Comparison of ENCODE assay signal across 8 mouse cellular contexts in genomic region chr1:155083271-155084265, GRCm38 (mm10). TPM values are rescaled to one million over a fixed set of nuclear protein-coding genes. Genes with fewer than 3 reads are reported as not detected.
DNase-seq lines count a peak whose midpoint lies in the region; ATAC-seq and TF ChIP-seq lines count a peak whose summit lies in the region.

No protein-coding gene starts in this region.

- H3K27me3 ChIP-seq in CH12.LX (replicated peaks), result no peaks in the 10 kb centered on the region
- no peaks in the 10 kb centered on the region for H3K27me3 ChIP-seq in forebrain, embryonic 15.5 days
- no peaks in the 10 kb centered on the region for H3K27me3 ChIP-seq in lung, embryonic 15.5 days

- peak; percentile 15; the same call in 1 of the 2 replicates for TF ChIP-seq EP300 in CH12.LX (IDR thresholded peaks at IDR 0.05; ENCODE audit: low read length)

- intact Hi-C loops in heart, postnatal 25 days (cut with DNase I), result loop anchor here (1.0 to 2.0 kb wide), 2 partner anchors 15 to 21 kb away; partner anchors contain the start of gene Ier5

- H3K4me3 ChIP-seq in CH12.LX (replicated peaks in 1 of 3; ENCODE audit: low read depth in 2 of 3, low read length in 2 of 3, poor library complexity in 1 of 3), result peak overlapping the region; percentile 38 to 58 (median 54)
- peak overlapping the region; percentile 45 for H3K4me3 ChIP-seq in forebrain, embryonic 15.5 days
- peak overlapping the region; percentile 42 for H3K4me3 ChIP-seq in lung, embryonic 15.5 days
- peak overlapping the region; percentile 60 for H3K4me3 ChIP-seq in olfactory bulb, adult 2 months (ENCODE audit: insufficient read depth, low read depth, low read length)

- no peak for TF ChIP-seq CTCF in CH12.LX (conservative IDR thresholded peaks at IDR 0.05 in 1 of 2, IDR thresholded peaks at IDR 0.05 in 1 of 2; ENCODE audit: low read depth in 2 of 2, low read length in 2 of 2)
- TF ChIP-seq CTCF in olfactory bulb, adult 2 months (IDR thresholded peaks at IDR 0.05; ENCODE audit: insufficient read depth, low read depth, low read length), result no peak

- no peak overlapping the region for H3K27ac ChIP-seq in CH12.LX (ENCODE audit: insufficient read depth, low read depth)
- peak overlapping the region; percentile 99 for H3K27ac ChIP-seq in forebrain, embryonic 15.5 days (replicated peaks)
- peak overlapping the region; percentile 97 for H3K27ac ChIP-seq in lung, embryonic 15.5 days
- peak overlapping the region; percentile 96 for H3K27ac ChIP-seq in olfactory bulb, adult 2 months (ENCODE audit: insufficient read depth, low read depth, low read length)

- H3K4me2 ChIP-seq in CH12.LX (ENCODE audit: insufficient read depth, low read depth, poor library complexity, severe bottlenecking), result peak overlapping the region; percentile 94
- H3K4me2 ChIP-seq in forebrain, embryonic 15.5 days (replicated peaks), result peak overlapping the region; percentile 70
- peak overlapping the region; percentile 82 for H3K4me2 ChIP-seq in lung, embryonic 15.5 days

- H3K9me3 ChIP-seq in CH12.LX (replicated peaks; ENCODE audit: low read length), result no peaks in the 10 kb centered on the region
- H3K9me3 ChIP-seq in forebrain, embryonic 15.5 days, result no peaks in the 10 kb centered on the region
- H3K9me3 ChIP-seq in lung, embryonic 15.5 days, result no peaks in the 10 kb centered on the region

- TF ChIP-seq RAD21 in CH12.LX (IDR thresholded peaks at IDR 0.05; ENCODE audit: low read depth, low read length), result no peak; the same call in 1 of the 2 replicates

- ATAC-seq in forebrain, embryonic 15.5 days (replicated peaks), result peak; percentile 93
- peak; percentile 93 for ATAC-seq in lung, embryonic 15.5 days (ENCODE audit: borderline replicate concordance, extremely low read depth, low FRiP score, low TSS enrichment)

- in situ Hi-C loops in CH12.LX (cut with MboI; ENCODE audit: low pct_ligation_motif_present, low pct_unique_long_range_greater_than_20kb, low sequenced_read_pairs), result no loop called here

- H3K36me3 ChIP-seq in CH12.LX (replicated peaks in 1 of 2; ENCODE audit: control insufficient read depth in 1 of 2, insufficient read depth in 1 of 2, low read length in 1 of 2), result no peaks in the 10 kb centered on the region
- H3K36me3 ChIP-seq in forebrain, embryonic 15.5 days, result no peaks in the 10 kb centered on the region
- no peaks in the 10 kb centered on the region for H3K36me3 ChIP-seq in lung, embryonic 15.5 days

- peak; percentile 70 for TF ChIP-seq POLR2A in CH12.LX (IDR thresholded peaks at IDR 0.05; ENCODE audit: low read depth, low read length)
- no peak for TF ChIP-seq POLR2A in olfactory bulb, adult 2 months (IDR thresholded peaks at IDR 0.05; ENCODE audit: insufficient read depth, low read depth, low read length)

- dilution Hi-C loops in CH12.LX (cut with MboI; ENCODE audit: extremely low pct_ligation_motif_present, extremely low pct_unique_long_range_greater_than_20kb, low sequenced_read_pairs), result no loop called here

- peak overlapping the region; percentile 65 for H3K9ac ChIP-seq in CH12.LX (ENCODE audit: insufficient read depth, low read depth)
- H3K9ac ChIP-seq in forebrain, embryonic 15.5 days (replicated peaks), result peak overlapping the region; percentile 61
- H3K9ac ChIP-seq in lung, embryonic 15.5 days, result peak overlapping the region; percentile 48

- H3K79me2 ChIP-seq in CH12.LX (replicated peaks; ENCODE audit: control insufficient read depth, extremely low read depth, insufficient read depth, poor library complexity, severe bottlenecking), result no peaks in the 10 kb centered on the region

- DNase-seq in CH12.LX (ENCODE audit: extremely low read depth), result peak; percentile 83
- DNase-seq in c-Kit-positive CD71-positive TER-119-negative erythroid progenitor cells, embryonic 14.5 days (ENCODE audit: low read depth), result peak; percentile 52
- DNase-seq in heart, postnatal 25 days (ENCODE audit: low spot score), result peak; percentile 90
- peak; percentile 86 to 90 for DNase-seq in layer of hippocampus, adult 8-10 months (ENCODE audit: low spot score in 2 of 2)
- DNase-seq in thymus, adult 18-20 months, result peak; percentile 79 to 86

- 2% methylated on average over 36 of the region's 77 CpGs for WGBS in forebrain, embryonic 15.5 days
- 1% methylated on average over 45 of the region's 77 CpGs for WGBS in lung, embryonic 15.5 days
- WGBS in olfactory bulb, adult 2 months, result 2% methylated on average over 76 of the region's 77 CpGs

- H3K4me1 ChIP-seq in CH12.LX (ENCODE audit: control insufficient read depth in 1 of 2, insufficient read depth in 2 of 2), result peaks cover 6 to 52% of the 10 kb centered on the region in 2 experiments; a peak in 3 of 4 replicates
- peaks cover 49% of the 10 kb centered on the region for H3K4me1 ChIP-seq in forebrain, embryonic 15.5 days
- peaks cover 61% of the 10 kb centered on the region for H3K4me1 ChIP-seq in lung, embryonic 15.5 days
- H3K4me1 ChIP-seq in olfactory bulb, adult 2 months (ENCODE audit: control insufficient read depth, insufficient read depth, low read length), result peaks cover 34% of the 10 kb centered on the region

TF ChIP-seq in CH12.LX, 34 proteins besides CTCF, POLR2A, EP300 and RAD21:
- TF ChIP-seq HCFC1 (IDR thresholded peaks at IDR 0.05; ENCODE audit: low read depth, low read length) (0 out of 2 replicates have a peak, but pooled peaks have one; percentile 10), NRF1 (IDR thresholded peaks at IDR 0.05; ENCODE audit: low read depth, low read length) (peak; percentile 81), ZC3H11A (IDR thresholded peaks at IDR 0.05; ENCODE audit: low read depth, low read length) (no peak), SIN3A (IDR thresholded peaks at IDR 0.05; ENCODE audit: low read length) (peak; percentile 37; the same call in 1 of the 2 replicates), BHLHE40 (IDR thresholded peaks at IDR 0.05; ENCODE audit: low read depth, low read length) (0 out of 2 replicates have a peak, but pooled peaks have one; percentile 9), ZKSCAN1 (IDR thresholded peaks at IDR 0.05; ENCODE audit: borderline replicate concordance, low read depth, low read length) (no peak), POLR2AphosphoS2 (IDR thresholded peaks at IDR 0.05; ENCODE audit: low read depth, low read length) (no peak), E2F4 (IDR thresholded peaks at IDR 0.05; ENCODE audit: insufficient replicate concordance, low read depth, low read length) (no peak), ZNF384 (IDR thresholded peaks at IDR 0.05; ENCODE audit: low read depth, low read length) (no peak), GABPA (IDR thresholded peaks at IDR 0.05; ENCODE audit: insufficient replicate concordance, low read depth, low read length) (no peak), TCF12 (IDR thresholded peaks at IDR 0.05; ENCODE audit: low read depth, low read length) (peak; percentile 53; the same call in 1 of the 2 replicates), UBTF (IDR thresholded peaks at IDR 0.05; ENCODE audit: low read depth, low read length) (0 out of 2 replicates have a peak, but pooled peaks have one; percentile 40), ETS1 (conservative IDR thresholded peaks at IDR 0.05; ENCODE audit: low read depth, low read length) (0 out of 2 replicates have a peak, but pooled peaks have one; percentile 6), MAFK (IDR thresholded peaks at IDR 0.05; ENCODE audit: insufficient replicate concordance, low read length) (no peak), MYC (IDR thresholded peaks at IDR 0.05; ENCODE audit: low read depth, low read length) (no peak), JUND (conservative IDR thresholded peaks at IDR 0.05; ENCODE audit: low read depth, low read length) (no peak), NELFE (IDR thresholded peaks at IDR 0.05; ENCODE audit: low read depth, low read length) (no peak), RCOR1 (conservative IDR thresholded peaks at IDR 0.05; ENCODE audit: low read depth, low read length) (no peak), SMC3 (IDR thresholded peaks at IDR 0.05; ENCODE audit: low read depth, low read length) (no peak; the same call in 1 of the 2 replicates), MAZ (IDR thresholded peaks at IDR 0.05; ENCODE audit: low read depth, low read length) (peak; percentile 88; the same call in 1 of the 2 replicates), JUN (IDR thresholded peaks at IDR 0.05; ENCODE audit: insufficient read depth, low read depth, low read length) (no peak), MAX (IDR thresholded peaks at IDR 0.05; ENCODE audit: low read length) (no peak), KAT2A (IDR thresholded peaks at IDR 0.05; ENCODE audit: insufficient replicate concordance, low read length) (no peak), ELF1 (IDR thresholded peaks at IDR 0.05; ENCODE audit: low read depth, low read length) (peak; percentile 56; the same call in 1 of the 2 replicates), CHD2 (IDR thresholded peaks at IDR 0.05; ENCODE audit: low read length) (peak; percentile 76), ZMIZ1 (IDR thresholded peaks at IDR 0.05; ENCODE audit: low read depth, low read length) (no peak; the same call in 1 of the 2 replicates), CHD1 (IDR thresholded peaks at IDR 0.05; ENCODE audit: low read depth, low read length) (no peak), USF1 (IDR thresholded peaks at IDR 0.05; ENCODE audit: low read depth, low read length) (no peak), MEF2A (IDR thresholded peaks at IDR 0.05; ENCODE audit: borderline replicate concordance, low read depth, low read length) (peak; percentile 37; the same call in 1 of the 2 replicates), USF2 (conservative IDR thresholded peaks at IDR 0.05; ENCODE audit: low read depth, low read length) (no peak), TBP (conservative IDR thresholded peaks at IDR 0.05; ENCODE audit: low read depth, low read length) (no peak), MXI1 (IDR thresholded peaks at IDR 0.05; ENCODE audit: low read depth, low read length) (peak; percentile 56; the same call in 1 of the 2 replicates), PAX5 (IDR thresholded peaks at IDR 0.05; ENCODE audit: low read length) (no peak), IRF4 (IDR thresholded peaks at IDR 0.05; ENCODE audit: low read depth, low read length) (no peak)

RNA-seq across cellular contexts. Expression of gene Ier5, which starts 15.9 kb away (rescaled TPM):
- total RNA-seq in CH12.LX (2012; rRNA removed) (53.0 and 59.3 TPM in 2 replicates), CH12.LX (2014; rRNA removed) (47.7 and 54.2 TPM in 2 replicates)
- 58.8 and 59.7 TPM in 2 replicates for polyA plus RNA-seq in CH12.LX (2012; ENCODE audit: insufficient read length, low read depth)
- 19.8 and 21.5 TPM in 2 replicates for polyA plus RNA-seq in forebrain, embryonic 15.5 days (2015; fragmentation: Nextera tagmentation; extraction: Ambion mirVana)
- 10 to 100 TPM; 12.7 to 16.5 TPM for total RNA-seq in heart, postnatal 25 days (2021)
- 10 to 100 TPM; 29.8 to 32.4 (median 31.2) TPM for total RNA-seq in layer of hippocampus, adult 8-10 months (2022)
- polyA plus RNA-seq in lung, embryonic 15.5 days (2015; fragmentation: Nextera tagmentation; extraction: Ambion mirVana), result 7.0 and 8.7 TPM in 2 replicates
- polyA plus RNA-seq in olfactory bulb, adult 2 months (2012; ENCODE audit: insufficient read depth, insufficient read length, low replicate concordance, missing spikeins), result not detected in 2 replicates
